In the genomic region with DNA sequence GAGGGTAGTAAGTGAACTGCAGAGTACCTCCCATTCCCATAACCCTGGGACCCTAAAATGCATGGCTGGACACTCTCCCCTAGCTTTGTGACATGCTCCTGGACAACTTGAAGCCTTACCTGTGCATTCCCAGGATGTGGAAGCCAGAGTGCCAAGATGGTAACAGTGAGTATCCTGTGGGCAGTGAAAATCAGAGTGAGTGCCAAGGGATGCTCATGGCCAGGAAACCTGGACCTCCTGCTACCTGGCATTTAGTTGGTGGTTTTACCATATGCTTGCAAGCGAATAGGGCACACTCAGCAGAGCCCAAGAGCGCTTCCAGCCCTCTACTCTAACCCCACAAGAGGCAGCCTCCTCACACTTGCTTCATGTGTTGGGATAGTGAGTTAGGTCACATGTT, we compare ENCODE assay signal across 15 mouse cellular contexts. TPM values are rescaled to one million over a fixed set of nuclear protein-coding genes. Genes with fewer than 3 reads are reported as not detected.
"Had no signal": no experiment of that assay in that cellular context is flagged by ENCODE, and none has a peak within 500 bp of the region (broad histone marks: within the 10 kb centered on the region; RNA-seq: fewer than 3 reads in every experiment).

No protein-coding gene starts in this region.

- ATAC-seq: lung, postnatal 0 days; midbrain, embryonic 15.5 days had no signal

- H3K9me3 ChIP-seq: limb, embryonic 10.5 days; liver, embryonic 15.5 days; midbrain, embryonic 10.5 days; midbrain, embryonic 15.5 days; neural tube, embryonic 12.5 days had no signal

- H3K36me3 ChIP-seq: limb, embryonic 10.5 days; liver, embryonic 15.5 days; midbrain, embryonic 10.5 days; midbrain, embryonic 15.5 days; neural tube, embryonic 12.5 days had no signal

- H3K9ac ChIP-seq: liver, embryonic 15.5 days; midbrain, embryonic 15.5 days; neural tube, embryonic 12.5 days had no signal

- DNase-seq: kidney, postnatal 25 days; layer of hippocampus, postnatal 36 days; lung, adult 2 months; lung, postnatal 4 days; thymus, postnatal 4 days had no signal

- H3K27ac ChIP-seq: limb, embryonic 10.5 days; liver, embryonic 15.5 days; midbrain, embryonic 10.5 days; midbrain, embryonic 15.5 days; neural tube, embryonic 12.5 days; stomach, postnatal 0 days had no signal

- H3K4me2 ChIP-seq: liver, embryonic 11.5 days; liver, embryonic 15.5 days; midbrain, embryonic 15.5 days; neural tube, embryonic 12.5 days had no signal

- H3K4me3 ChIP-seq: limb, embryonic 10.5 days; liver, embryonic 15.5 days; midbrain, embryonic 10.5 days; midbrain, embryonic 15.5 days; neural tube, embryonic 12.5 days had no signal

RNA-seq across cellular contexts. Expression of a gene that starts 4.4 kb away (rescaled TPM):
- total RNA-seq: monocyte, adult 5-6 weeks; neutrophil, adult 5-6 weeks had no signal
